Mouse (Mus musculus) kidney, adult 2 months (tissue): ENCODE data around the gene Tap2.

Experiments used
- CTCF ChIP-seq: fragments of 200-500 bp; conservative IDR thresholded peaks from 2 replicates; pipeline ENCODE4 v1.5.1; 2011; ENCODE audit warnings: low read depth, mild to moderate bottlenecking, control low read depth, low read length, moderate library complexity, mixed read lengths; ENCODE audit not compliant: insufficient read depth, insufficient read length
- POLR2A ChIP-seq: fragments of 200-500 bp; IDR thresholded peaks from one replicate; pipeline ENCODE4 v1.6.1; 2011; ENCODE audit warnings: low read depth, low read length, control low read depth

DNA sequence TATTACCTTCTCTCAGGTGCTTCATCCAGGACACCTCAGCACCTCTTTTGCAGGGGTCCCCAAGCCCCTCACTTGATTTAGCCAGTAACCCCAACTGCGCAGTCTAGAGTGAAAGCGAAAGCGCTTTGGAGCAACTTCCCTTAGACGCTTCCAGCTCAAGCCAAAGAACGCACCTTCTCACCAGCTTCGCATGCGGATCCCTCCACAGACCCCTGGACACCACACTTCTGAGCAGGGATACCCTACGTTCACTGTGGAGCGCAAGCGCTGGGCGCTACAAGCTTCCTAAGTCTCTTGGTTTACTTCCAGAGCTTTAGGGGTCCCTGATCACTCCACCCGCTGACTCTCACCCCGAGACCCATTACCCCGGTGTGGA is 16.5 kb upstream of the Tap2 start:
- TF ChIP-seq CTCF (no peak), POLR2A (no peak)
